In genomic region chr9:34957691-34958090, GRCm38 (mm10) we compare ENCODE assay signal across 12 mouse cellular contexts.
DNase-seq lines count a peak whose midpoint lies in the region; TF ChIP-seq lines count a peak whose summit lies in the region.
"Had no signal": no experiment of that assay in that cellular context is flagged by ENCODE, and none has a peak within 500 bp of the region (broad histone marks: within the 10 kb centered on the region; RNA-seq: fewer than 3 reads in every experiment).

No protein-coding gene starts in this region.

- H3K27ac ChIP-seq in layer of hippocampus, adult 2 months = peak overlapping the region; percentile 16
- H3K27ac ChIP-seq: heart, embryonic 13.5 days; midbrain, embryonic 15.5 days had no signal

- no peak overlapping the region for H3K4me3 ChIP-seq in layer of hippocampus, adult 2 months
- H3K4me3 ChIP-seq: heart, embryonic 13.5 days; midbrain, embryonic 15.5 days had no signal

- TF ChIP-seq CTCF in layer of hippocampus, adult 2 months (conservative IDR thresholded peaks at IDR 0.05) = no peak

- DNase-seq in cerebellum, postnatal 10 days = peak; percentile 77 to 80
- no peak for DNase-seq in cerebellum, adult 11 months
- peak in 1 of 2 experiments; percentile 51 for DNase-seq in layer of hippocampus, adult 2 months (ENCODE audit: low spot score in 2 of 2)
- no peak for DNase-seq in layer of hippocampus, postnatal 10 days (ENCODE audit: low spot score in 2 of 2)
- DNase-seq in layer of hippocampus, adult 9-11 months = peak; percentile 62
- DNase-seq in telencephalon, adult 2 months (ENCODE audit: low read depth, low spot score) = peak; percentile 43
- DNase-seq in adrenal gland, adult (ENCODE audit: inconsistent age in 2 of 2, low spot score in 1 of 2) = no peak
- no peak for DNase-seq in adrenal gland, postnatal 36 days
- DNase-seq: adrenal gland, postnatal 10 days; liver had no signal

Comparison
In these comparisons a context has a peak if more than half of its experiments do, and no peak if none do; other contexts are left out.
1. DNase-seq: peak in cerebellum, postnatal 10 days (2 of 2), layer of hippocampus, adult 9-11 months (single experiment) and telencephalon, adult 2 months (single experiment); none in cerebellum, adult 11 months (single experiment), layer of hippocampus, postnatal 10 days (0 of 2), adrenal gland, adult (0 of 2) and adrenal gland, postnatal 36 days (0 of 2).